Mouse (Mus musculus) gastrocnemius, postnatal 4 days (tissue): Measurements from ENCODE around the gene Mkrn1. TPM values are rescaled to one million over a fixed set of nuclear protein-coding genes. Genes with fewer than 3 reads are reported as not detected.
"Not testable (repeated sequence)": the region's sequence is repeated elsewhere in the genome, so short reads cannot be mapped to it uniquely, and the experiment has no call there.

Experiments
- DNase-seq, 2 experiments: peaks; one replicate each; pipeline ENCODE4 v3.0.0; 2021 to 2022; ENCODE audit warnings: low spot score in 2 of 2, mixed read lengths in 2 of 2
- total RNA-seq, 2 experiments: library from RNA; stranded (reverse); gene quantifications; 2 replicates each; pipeline ENCODE4 v1.2.3; 2021

The Mkrn1 gene
- total RNA-seq, 2 experiments from 2014 or later = 20.9 to 26.1 TPM

DNA sequence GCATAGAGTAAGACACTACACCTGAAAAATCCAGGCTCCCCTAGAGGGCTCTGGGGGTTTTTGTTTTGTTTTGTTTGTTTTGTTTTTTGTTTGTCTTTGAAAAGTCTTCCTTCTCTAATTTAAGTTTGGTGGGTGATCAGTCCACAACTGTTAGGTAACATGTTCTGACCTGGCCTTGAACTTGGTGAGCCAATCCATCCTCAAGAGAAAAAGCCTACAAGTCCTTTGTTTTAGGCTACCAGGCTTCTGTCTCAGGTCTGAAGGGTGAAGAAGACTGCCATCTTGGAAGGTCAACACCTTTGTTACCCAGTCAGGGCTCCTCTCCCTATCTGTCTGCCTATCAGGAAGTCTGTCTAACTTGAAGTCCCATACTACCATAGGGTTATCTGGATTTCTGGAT lies 13.4 kb upstream of the Mkrn1 start:
- DNase-seq = no peak

DNA sequence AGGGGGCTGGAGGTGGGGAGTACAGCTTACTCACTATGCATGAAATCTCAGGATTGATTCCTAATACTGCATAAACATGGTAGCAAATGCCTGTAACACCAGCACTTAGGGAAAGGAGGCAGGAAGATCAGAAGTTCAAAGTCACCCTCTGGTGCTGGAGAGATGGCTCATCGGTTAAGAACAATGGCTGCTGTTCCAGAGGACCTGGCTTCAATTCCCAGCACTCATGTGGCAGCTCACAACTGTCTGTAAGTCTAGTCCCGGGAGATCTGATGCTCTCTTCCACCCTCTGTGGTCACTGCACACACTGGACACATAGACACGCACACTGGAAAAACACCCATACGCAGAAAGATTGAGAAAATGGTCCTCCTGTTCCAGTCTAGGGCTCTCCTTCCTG lies 12.9 kb upstream of the Mkrn1 start:
- no peak for DNase-seq

DNA sequence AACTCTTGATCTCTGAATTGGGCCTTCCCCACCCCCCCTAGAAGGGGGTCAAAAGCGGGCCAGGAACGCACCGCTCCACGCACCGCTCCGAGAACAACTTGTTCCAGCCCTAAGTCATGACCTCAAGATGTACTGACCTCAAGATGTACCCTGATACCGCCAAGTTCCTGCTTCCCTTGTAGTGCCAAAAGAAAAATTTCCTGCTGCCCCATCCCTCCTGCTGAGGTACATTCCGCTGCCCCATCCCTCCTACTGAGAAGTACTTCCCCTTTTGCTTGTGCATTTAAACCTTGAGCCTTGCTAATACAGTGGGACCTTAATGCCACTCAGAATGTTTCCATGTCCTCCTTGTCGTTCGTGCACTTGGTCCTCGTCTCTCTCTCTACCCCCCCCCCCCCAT lies 10.5 kb upstream of the Mkrn1 start:
- no peak for DNase-seq

GRCm38 (mm10) chr6:39429007-39429788 lies 8.9 kb upstream of the Mkrn1 start:
- no peak for DNase-seq

DNA sequence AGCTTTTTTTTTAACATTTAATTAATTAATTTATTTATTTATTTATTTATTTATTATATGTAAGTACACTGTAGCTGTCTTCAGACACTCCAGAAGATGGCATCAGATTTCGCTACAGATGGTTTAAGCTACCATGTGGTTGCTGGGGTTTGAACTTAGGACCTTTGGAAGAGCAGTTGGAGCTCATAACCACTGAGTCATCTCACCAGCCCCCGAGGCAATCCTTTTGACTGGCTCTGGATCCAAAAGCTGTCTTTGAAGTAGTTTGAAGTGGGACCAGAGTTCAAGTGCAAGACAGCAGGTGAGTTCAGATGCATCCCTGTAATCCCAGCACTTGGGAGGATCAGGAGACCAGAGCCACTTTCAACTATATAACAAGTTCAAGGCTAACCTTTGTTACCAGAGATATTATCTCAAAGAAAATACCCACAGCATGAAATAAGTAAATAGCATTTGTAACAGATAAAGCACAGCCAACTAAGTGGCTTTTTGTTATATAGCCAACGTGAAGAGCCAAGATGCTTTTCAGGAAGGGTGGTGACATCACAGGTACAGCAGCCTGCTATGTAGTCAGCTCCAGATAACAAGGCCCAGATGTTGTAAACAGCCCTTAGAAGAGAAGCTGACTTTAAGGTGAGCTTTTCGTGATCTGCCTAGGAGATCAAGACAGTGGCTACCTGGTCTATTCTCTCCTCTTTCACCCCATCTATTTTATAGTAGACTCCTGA lies 7.2 kb upstream of the Mkrn1 start:
- no peak for DNase-seq

GRCm38 (mm10) chr6:39426725-39427124 lies 6.5 kb upstream of the Mkrn1 start:
- DNase-seq = no peak

DNA sequence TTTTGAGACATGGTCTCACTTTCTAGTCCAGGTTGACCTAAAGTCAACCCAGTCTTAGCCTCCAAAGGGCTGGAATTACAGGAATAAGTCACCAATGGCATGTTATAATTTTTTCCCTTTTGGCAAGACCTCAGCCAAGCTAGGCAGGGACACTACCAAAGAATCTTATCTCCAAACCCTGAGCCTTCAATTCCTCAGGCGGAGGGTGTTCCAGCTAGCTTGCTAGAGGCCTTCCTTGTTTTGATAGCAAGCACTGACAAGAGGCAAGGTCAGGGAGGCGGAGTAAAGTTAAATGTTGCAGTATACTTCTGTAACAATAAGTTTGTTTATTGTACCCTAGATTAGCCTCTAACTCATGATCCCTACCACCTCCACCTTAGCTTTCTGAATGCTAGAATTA lies 4.9 kb upstream of the Mkrn1 start:
- no peak for DNase-seq

GRCm38 (mm10) chr6:39423686-39424085 lies 3.4 kb upstream of the Mkrn1 start:
- DNase-seq = no peak

- DNase-seq = no peak
Measured at GRCm38 (mm10) chr6:39423130-39423551, 2.9 kb upstream of the Mkrn1 start.

DNA sequence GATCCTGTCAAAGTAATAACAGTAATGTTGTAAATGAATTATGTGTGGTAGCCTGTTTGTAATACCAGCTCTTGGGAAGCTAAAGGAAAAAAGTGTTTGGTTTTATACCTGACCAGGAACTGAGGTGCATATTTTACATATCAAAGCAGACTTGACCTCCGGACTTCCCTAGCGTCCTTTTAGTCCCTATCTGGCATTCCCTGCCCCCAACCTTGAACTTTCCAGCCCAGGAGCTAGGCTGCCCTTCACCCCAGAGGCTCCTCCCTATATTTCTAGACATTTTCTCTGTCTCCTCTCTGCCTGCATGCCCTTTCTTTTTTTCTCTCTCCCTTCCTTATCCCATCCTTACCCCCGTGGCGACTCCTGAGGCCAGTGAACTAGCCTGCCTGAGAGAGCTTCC lies 605 bp upstream of the Mkrn1 start:
- no peak for DNase-seq

DNA sequence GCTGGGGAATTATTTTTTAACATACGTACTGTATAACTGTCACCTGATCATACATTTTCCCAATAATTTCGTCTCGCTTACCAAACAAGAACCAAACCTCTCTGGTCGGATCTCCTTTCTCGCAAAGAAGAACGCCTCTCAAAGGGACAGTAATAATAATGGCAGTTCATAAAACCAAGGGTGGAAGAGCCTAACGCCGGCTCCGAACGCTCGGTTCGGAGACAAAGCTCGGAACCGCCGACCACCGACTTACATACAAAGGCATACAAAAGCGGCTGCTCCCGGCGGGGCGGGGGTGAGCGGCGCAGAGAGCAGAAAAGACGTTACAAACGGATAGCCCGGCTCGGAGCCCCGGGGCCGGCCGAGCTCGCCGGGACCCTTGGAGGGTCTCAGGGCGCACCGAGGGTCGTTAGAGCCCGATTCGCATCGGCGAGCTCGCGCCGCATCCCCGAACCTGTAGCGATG lies 844 bp downstream of the Mkrn1 start:
- peak; percentile 21 to 33 for DNase-seq

GRCm38 (mm10) chr6:39416654-39417053 lies 3.6 kb downstream of the Mkrn1 start:
- not testable (repeated sequence) for DNase-seq

DNA sequence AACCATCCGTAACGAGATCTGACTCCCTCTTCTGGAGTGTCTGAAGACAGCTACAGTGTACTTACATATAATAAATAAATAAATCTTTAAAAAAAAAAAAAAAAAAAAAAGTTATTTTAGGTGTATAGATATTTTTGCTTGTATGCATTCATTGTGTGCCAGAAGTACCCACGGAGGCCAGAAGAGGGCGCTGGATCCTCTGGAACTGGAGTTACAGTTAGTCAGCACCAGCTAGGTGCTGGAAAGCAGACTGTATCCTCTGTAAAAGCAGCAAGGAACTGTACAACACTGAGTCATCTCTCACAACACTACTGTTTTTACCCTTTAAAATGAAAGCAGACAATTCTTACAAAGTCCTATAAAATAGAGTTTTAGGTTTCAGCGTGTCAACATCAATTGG lies 4.5 kb downstream of the Mkrn1 start:
- peak; percentile 29 to 58 for DNase-seq

DNA sequence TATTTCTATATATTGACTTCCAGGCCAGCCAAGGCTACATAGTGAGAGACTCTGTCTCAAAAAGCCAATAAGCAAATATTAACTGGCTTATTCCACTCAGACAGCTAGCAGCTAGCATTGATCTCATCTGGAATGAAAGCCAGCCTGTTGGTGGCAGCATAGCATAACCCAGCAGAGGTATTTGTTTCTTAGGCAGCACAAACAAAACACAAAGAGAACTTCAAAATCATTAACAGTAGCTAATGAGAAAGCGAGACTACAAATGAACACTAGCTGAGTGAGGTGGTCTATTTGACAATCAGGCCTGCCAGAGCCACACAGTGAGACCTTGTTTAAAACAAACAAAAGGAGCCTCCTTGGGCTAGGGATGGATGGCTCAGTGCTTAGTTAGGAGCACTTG lies 6.2 kb downstream of the Mkrn1 start:
- DNase-seq = no peak

- DNase-seq = no peak
Measured at GRCm38 (mm10) chr6:39406480-39406879, 13.8 kb downstream of the Mkrn1 start.

DNA sequence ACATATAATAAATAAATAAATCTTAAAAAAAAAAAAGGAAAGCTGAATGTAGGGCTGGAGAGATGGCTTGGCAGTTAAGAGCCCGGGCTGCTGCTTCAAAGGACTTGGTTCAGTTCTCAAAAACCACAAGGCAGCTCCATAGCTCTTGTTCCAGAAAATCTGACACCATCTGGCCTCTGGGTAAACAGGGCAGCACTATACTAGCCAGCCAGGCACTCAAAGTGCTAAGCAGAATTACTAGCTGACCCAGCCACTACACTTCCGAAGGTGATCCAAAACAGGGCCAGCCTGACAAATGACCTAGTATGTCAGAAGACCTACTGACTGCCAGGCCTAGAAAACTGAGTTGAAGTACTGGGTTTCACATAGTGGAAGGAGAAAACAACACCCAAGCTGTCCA lies 17.1 kb downstream of the Mkrn1 start:
- no peak for DNase-seq

- peak in 1 of 2 experiments; percentile 26 for DNase-seq
Measured at GRCm38 (mm10) chr6:39400343-39400742, 19.9 kb downstream of the Mkrn1 start.

- DNase-seq = no peak
Measured at GRCm38 (mm10) chr6:39398342-39398741, 21.9 kb downstream of the Mkrn1 start.

DNA sequence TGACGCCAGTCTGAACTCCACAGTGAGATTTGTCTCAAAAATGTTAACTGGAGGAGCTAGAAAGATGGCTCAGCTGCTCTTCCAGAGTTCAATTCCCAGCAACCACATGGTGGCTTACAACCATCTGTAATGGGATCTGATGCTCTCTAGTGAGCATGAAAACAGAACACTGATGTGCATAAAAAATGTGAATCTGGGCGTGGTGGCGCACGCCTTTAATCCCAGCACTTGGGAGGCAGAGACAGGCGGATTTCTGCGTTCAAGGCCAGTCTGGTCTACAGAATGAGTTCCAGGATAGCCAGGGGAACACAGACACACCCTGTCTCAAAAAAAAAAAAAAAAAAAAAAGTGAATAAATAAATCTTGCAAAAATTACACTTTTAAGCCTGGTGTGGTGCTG lies 23.2 kb downstream of the Mkrn1 start:
- DNase-seq = no peak

DNA sequence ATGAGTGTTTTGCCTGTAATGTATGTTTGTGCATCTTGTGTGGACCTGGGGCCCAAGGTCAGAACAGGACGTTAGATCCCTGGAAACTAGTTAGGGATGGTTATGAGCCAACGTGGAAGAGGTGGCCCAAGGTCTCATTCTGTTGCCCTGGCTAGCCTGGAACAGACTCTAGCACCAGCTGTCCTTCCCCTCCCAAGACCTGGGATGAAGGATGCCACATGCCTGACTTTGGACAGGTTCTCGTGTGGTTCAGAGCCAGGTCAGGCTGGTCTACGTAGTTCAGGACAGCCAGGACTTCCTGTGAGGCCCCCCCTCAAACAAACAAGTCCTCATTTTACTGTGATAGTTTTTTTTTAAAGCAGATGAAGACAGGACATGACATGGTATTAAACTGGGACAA lies 24.3 kb downstream of the Mkrn1 start:
- no peak for DNase-seq

- no peak for DNase-seq
Measured at GRCm38 (mm10) chr6:39395471-39395870, 24.8 kb downstream of the Mkrn1 start.

GRCm38 (mm10) chr6:39389988-39390387 lies 30.3 kb downstream of the Mkrn1 start:
- DNase-seq = no peak
